Mouse (Mus musculus): ENCODE results near the gene Prpf6.

DNA sequence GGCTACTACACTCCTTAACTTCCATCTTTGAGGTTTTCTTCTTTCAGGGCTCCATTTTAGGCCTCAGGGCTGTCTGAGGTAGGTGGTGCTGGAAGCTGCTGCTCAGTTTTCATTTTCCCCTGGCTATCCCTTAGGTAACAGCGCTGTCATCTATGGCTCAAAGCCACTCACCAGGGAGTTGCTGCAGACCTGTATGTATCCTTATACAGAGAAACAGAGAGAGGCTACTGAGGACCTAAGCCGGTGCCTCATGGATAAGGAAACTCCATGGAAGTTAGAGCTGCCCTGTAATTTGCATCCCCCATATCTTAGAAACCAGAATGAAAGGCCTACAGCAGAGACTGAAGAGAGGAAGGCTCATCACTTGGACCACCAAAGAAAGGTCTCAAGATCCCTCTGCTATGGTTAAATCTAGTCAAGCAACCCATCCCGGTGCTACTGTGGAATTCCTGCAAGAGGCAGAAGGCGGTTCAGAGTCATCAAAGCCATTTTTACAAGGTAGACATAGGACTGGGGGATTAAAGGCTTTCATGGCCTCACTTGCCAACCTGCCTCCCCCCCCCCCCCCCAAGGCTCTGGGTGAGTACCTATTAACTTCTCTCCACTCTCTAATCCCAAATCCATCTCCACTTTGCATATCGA, 11.4 kb upstream of the Prpf6 start:
- TF ChIP-seq CTCF (IDR thresholded peaks at IDR 0.05) = no peak
- no peak for TF ChIP-seq EP300 (IDR thresholded peaks at IDR 0.05)

Measured in lung, postnatal 0 days (tissue).